Mouse (Mus musculus): ENCODE measurements around the gene Snrnp35. TPM values are rescaled to one million over a fixed set of nuclear protein-coding genes. Genes with fewer than 3 reads are reported as not detected.

Snrnp35 gene
- 10 to 100 TPM; 14.8 to 16.8 TPM for total RNA-seq (2023)

DNA sequence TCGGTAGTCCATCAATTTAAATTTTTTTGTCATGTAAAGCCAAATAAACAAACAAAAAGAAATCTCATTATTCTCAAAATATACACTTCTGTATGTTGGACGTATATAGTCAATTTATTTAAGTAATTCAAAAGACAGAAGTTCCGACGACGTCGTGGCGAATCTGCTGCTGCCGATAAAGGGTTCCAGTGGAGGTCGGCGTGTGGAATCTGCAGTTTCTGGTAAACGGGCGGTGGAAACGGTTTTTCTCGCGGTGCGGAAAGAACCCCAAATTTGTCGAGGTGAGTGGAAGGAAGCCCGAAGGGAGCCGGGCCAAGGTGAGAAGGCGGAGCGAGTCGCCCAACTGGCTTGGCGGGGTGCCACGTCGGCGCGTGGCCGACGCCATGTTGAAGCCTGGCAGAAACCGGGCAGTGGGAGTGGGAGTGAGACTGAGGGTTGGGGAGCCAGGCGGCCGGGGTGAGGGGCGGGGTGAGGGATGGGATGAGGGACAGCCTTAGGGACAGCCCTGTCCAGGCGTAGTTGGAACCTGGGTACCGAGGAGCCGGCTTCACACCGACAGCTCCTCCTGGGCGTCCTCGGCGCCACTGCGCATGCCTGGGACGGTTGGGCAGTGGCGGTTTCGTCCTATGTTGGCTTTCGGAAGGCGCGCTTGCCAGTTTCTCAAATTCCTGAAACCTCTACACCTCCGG lies at the start of gene Snrnp35:
Gene Snrnp35 (plus strand): TSS at position 169 of the 689 bp plus-strand sequence.

DNA sequence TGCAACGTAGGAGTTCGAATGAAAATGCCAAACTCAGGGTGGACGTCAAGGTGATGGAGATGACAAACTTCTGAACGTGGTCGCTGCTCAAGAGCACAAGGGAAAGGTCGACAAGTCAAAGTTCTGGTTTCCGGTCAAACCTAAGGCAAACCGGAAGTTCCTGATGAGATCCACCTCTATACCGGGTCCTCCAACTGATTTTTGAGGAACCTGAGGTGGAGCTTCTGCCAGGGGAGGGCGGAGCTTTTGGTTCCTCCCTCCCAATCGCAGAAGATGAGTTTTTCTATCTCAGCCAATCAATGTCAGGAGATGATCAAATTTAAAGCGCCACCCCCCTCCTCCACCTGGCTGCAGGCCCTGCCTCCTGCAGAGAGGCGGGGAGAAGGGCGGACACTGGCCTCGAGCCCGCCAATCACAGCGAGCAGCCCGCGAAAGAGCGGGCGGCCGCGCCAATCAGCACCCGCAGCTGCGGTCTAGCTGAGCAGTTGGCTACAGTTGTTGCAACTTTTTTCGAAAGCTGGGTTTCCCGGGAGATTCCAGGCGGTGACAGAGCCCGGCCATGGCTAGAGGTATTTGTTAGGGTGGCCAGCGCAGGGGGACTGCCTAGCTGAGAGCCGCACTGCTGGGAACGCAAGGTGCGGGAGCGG lies 43.4 kb upstream of the Snrnp35 start, which contains the start of gene Kmt5a:
Gene Kmt5a (plus strand): TSS at position 484 of the 647 bp plus-strand sequence.

DNA sequence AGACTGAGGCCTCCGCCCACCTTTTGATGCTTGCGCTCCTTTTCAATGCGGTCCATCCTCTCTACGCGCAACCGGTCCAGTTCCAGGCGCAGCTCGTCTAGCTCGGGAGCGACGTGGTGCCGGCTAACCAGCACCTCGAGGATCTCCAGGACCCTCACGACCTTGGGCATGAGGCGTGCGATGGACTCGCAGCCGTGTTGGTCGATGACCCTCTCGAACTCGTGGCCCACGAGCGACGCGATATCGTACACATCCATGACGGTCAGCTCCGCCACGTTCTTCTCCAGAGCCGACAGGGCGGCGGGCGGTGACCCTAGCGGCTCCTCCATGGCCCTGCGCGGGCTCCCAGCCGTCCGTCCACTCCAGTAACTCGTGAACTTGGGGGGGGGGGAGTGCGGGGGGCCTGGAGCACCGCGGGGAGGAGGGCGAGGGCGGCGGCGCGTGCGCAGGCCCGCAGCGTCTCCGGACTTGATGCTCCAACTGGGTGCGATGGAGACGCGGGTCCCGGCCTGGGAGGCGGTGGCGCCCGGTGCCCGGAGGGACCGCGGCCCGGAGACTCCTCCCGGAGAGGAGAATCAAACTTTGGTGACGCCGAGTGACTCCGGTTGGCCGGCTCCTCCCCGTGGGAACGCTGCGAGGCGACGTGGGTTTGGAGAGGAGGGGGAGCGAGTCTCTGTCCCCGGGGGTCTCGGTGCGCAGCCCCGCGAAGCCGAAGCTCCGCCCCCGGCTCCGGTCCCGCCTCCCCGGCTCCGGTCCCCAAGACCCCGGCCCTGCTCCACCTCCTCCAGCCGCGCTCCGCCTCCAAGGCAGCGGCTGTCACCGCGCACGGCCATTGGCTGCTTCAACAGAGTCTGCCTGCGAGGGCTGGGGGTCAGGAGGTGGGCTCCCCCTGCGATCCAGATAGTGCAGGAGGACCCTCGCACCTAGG lies 48.0 kb downstream of the Snrnp35 start, which contains the start of gene Rilpl1:
Gene Rilpl1 (minus strand): TSS at position 737 of the 928 bp plus-strand sequence.

DNA sequence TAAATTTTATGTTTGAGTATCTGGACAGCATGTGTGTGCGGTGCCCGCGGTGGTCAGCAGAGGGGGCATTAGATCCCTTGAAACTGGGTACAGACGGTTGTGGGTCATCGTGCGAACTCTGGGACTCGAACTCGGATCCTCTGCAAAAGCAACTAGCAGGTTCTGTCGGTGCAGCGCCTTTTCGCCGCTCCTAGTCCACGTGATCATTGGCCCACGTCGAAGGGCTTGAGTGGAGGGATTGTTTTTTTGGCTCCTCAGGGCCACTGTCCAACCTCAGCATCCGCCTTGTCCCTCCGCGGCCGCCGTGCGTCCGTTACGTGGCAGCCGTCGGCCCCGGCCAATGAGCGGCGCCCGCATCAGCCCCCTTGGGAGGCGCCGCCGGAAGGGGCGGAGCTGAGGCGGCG lies 57.5 kb downstream of the Snrnp35 start, which contains the start of gene Tmed2:
Gene Tmed2 (plus strand): TSS at position 313 of the 404 bp plus-strand sequence.

Other genes starting within 250 kb of the Snrnp35 start
- 1 to 10 TPM; 6.4 to 8.0 TPM for gene Pitpnm2, start 233.4 kb upstream of the Snrnp35 start, total RNA-seq (2023)
- 1 to 10 TPM; 4.8 to 7.3 TPM for gene Mphosph9, start 155.2 kb upstream of the Snrnp35 start, total RNA-seq (2023)
- gene 2810006K23Rik, start 155.0 kb upstream of the Snrnp35 start, total RNA-seq (2023) = 1 to 10 TPM; 5.6 to 6.1 TPM
- gene Cdk2ap1, start 120.1 kb upstream of the Snrnp35 start, total RNA-seq (2023) = 100 to 1,000 TPM in 1 of 2 experiments, 10 to 100 TPM in 1; 95.8 to 112 TPM
- 100 to 1,000 TPM; 124 to 127 TPM for gene Sbno1, start 57.1 kb upstream of the Snrnp35 start, total RNA-seq (2023)
- gene Kmt5a, start 43.2 kb upstream of the Snrnp35 start, total RNA-seq (2023) = 100 to 1,000 TPM; 105 to 109 TPM
- gene Rilpl2, start 4.8 kb upstream of the Snrnp35 start, total RNA-seq (2023) = 100 to 1,000 TPM; 205 to 235 TPM
- 1 to 10 TPM; 2.9 to 5.8 TPM for gene Rilpl1, start 48.3 kb downstream of the Snrnp35 start, total RNA-seq (2023)
- 100 to 1,000 TPM; 175 to 201 TPM for gene Tmed2, start 57.6 kb downstream of the Snrnp35 start, total RNA-seq (2023)
- 10 to 100 TPM; 22.0 to 23.7 TPM for gene Ddx55, start 69.7 kb downstream of the Snrnp35 start, total RNA-seq (2023)
- 10 to 100 TPM; 21.5 to 22.5 TPM for gene Eif2b1, start 96.0 kb downstream of the Snrnp35 start, total RNA-seq (2023)
- 10 to 100 TPM; 12.3 to 12.7 TPM for gene Gtf2h3, start 96.0 kb downstream of the Snrnp35 start, total RNA-seq (2023)
- 10 to 100 TPM; 50.6 to 54.7 TPM for gene Atp6v0a2, start 145.4 kb downstream of the Snrnp35 start, total RNA-seq (2023)
- not detected for gene Dnah10, start 242.0 kb downstream of the Snrnp35 start, total RNA-seq (2023)

Measured in monocyte, adult 59 days (primary cell).